Mouse (Mus musculus): Measurements from ENCODE around the gene Uba52.

- TF ChIP-seq CTCF (IDR thresholded peaks at IDR 0.05; ENCODE audit: low read depth) (peak; percentile 81), EP300 (IDR thresholded peaks at IDR 0.05; ENCODE audit: low read depth) (no peak)
Measured at GRCm38 (mm10) chr8:70503062-70503750, 7.4 kb downstream of the Uba52 start.

Measured in heart, postnatal 0 days (tissue).